Mouse (Mus musculus): ENCODE measurements at regions not wholly inside any gene's neighbourhood (a gene's known extent, or its start where the extent isn't known, plus 50 kb on each side); places are given as distances from the start of the nearest gene placed in this dataset.

GRCm38 (mm10) chr15:38165881-38166445, 740.6 kb downstream of the 4930447A16Rik start:
- Histone ChIP-seq H3K27ac (ENCODE audit: insufficient read depth, low read length) (no peak overlapping the region), H3K4me1 (ENCODE audit: control insufficient read depth, insufficient read depth, low read length) (no peaks in the 10 kb centered on the region), H3K4me3 (ENCODE audit: insufficient read depth, low read length) (no peak overlapping the region)
- no peak for TF ChIP-seq POLR2A (IDR thresholded peaks at IDR 0.05; ENCODE audit: low read depth, low read length)
- TF ChIP-seq CTCF (IDR thresholded peaks at IDR 0.05; ENCODE audit: borderline replicate concordance, insufficient read depth, low read length), result no peak

- no peak overlapping the region for H3K4me3 ChIP-seq (ENCODE audit: insufficient read depth, low read length)
- TF ChIP-seq POLR2A (IDR thresholded peaks at IDR 0.05; ENCODE audit: low read depth, low read length) (no peak), CTCF (IDR thresholded peaks at IDR 0.05; ENCODE audit: borderline replicate concordance, insufficient read depth, low read length) (no peak)
- H3K4me1 ChIP-seq (ENCODE audit: control insufficient read depth, insufficient read depth, low read length), result no peaks in the 10 kb centered on the region
- no peak overlapping the region for H3K27ac ChIP-seq (ENCODE audit: insufficient read depth, low read length)
Measured at GRCm38 (mm10) chr15:38166476-38166875, 741.1 kb downstream of the 4930447A16Rik start.

- H3K4me1 ChIP-seq (ENCODE audit: control insufficient read depth, insufficient read depth, low read length), result no peaks in the 10 kb centered on the region
- no peak overlapping the region for H3K27ac ChIP-seq (ENCODE audit: insufficient read depth, low read length)
- H3K4me3 ChIP-seq (ENCODE audit: insufficient read depth, low read length), result no peak overlapping the region
- TF ChIP-seq CTCF (IDR thresholded peaks at IDR 0.05; ENCODE audit: borderline replicate concordance, insufficient read depth, low read length), result no peak
- TF ChIP-seq POLR2A (IDR thresholded peaks at IDR 0.05; ENCODE audit: low read depth, low read length), result no peak
Measured at GRCm38 (mm10) chr15:38167618-38168152, 742.3 kb downstream of the 4930447A16Rik start.

- TF ChIP-seq CTCF (IDR thresholded peaks at IDR 0.05; ENCODE audit: borderline replicate concordance, insufficient read depth, low read length) (no peak), POLR2A (IDR thresholded peaks at IDR 0.05; ENCODE audit: low read depth, low read length) (no peak)
- Histone ChIP-seq H3K4me3 (ENCODE audit: insufficient read depth, low read length) (no peak overlapping the region), H3K4me1 (ENCODE audit: control insufficient read depth, insufficient read depth, low read length) (no peaks in the 10 kb centered on the region), H3K27ac (ENCODE audit: insufficient read depth, low read length) (no peak overlapping the region)
Measured at GRCm38 (mm10) chr15:38169191-38169590, 743.8 kb downstream of the 4930447A16Rik start.

All from embryonic fibroblast, embryonic 13.5 days (primary cell).